9 mouse cellular contexts compared by ENCODE assay signal in genomic region chr16:14258856-14259255, GRCm38 (mm10). TPM values are rescaled to one million over a fixed set of nuclear protein-coding genes. Genes with fewer than 3 reads are reported as not detected.
DNase-seq lines count a peak whose midpoint lies in the region; ATAC-seq and TF ChIP-seq lines count a peak whose summit lies in the region.
"Had no signal": no experiment of that assay in that cellular context is flagged by ENCODE, and none has a peak within 500 bp of the region (broad histone marks: within the 10 kb centered on the region; RNA-seq: fewer than 3 reads in every experiment).

No protein-coding gene starts in this region.

- DNase-seq in gastrocnemius, adult 2 months: peak; percentile 84
- DNase-seq in kidney, adult 9 months: peak; percentile 17
- DNase-seq in lung, postnatal 36 days: peak; percentile 34
- DNase-seq in cerebellum, adult 2 months: no peak
- DNase-seq in midbrain, embryonic 11.5 days (ENCODE audit: low spot score, missing footprints): no peak
- DNase-seq in T-cell, adult 2 months (ENCODE audit: low spot score): no peak
- DNase-seq: midbrain, embryonic 14.5 days had no signal

- no peaks in the 10 kb centered on the region for H3K9me3 ChIP-seq in intestine, embryonic 15.5 days
- H3K9me3 ChIP-seq in intestine, postnatal 0 days (ENCODE audit: control insufficient read depth): no peaks in the 10 kb centered on the region
- no peaks in the 10 kb centered on the region for H3K9me3 ChIP-seq in midbrain, embryonic 11.5 days (ENCODE audit: control insufficient read depth, low read length)

- ATAC-seq in intestine, embryonic 15.5 days: 0 out of 2 replicates have a peak, but pooled peaks have one; percentile 20
- ATAC-seq in intestine, postnatal 0 days: no peak
- no peak for ATAC-seq in midbrain, embryonic 11.5 days (ENCODE audit: low FRiP score)

- no peak for TF ChIP-seq POLR2A in cerebellum, adult 2 months (IDR thresholded peaks at IDR 0.05; ENCODE audit: borderline replicate concordance, insufficient read depth, low read length)

- H3K4me3 ChIP-seq in intestine, embryonic 15.5 days (replicated peaks): no peak overlapping the region
- no peak overlapping the region for H3K4me3 ChIP-seq in intestine, postnatal 0 days (ENCODE audit: low read depth, low read length)
- H3K4me3 ChIP-seq in gastrocnemius, adult 2 months: no peak overlapping the region
- H3K4me3 ChIP-seq in cerebellum, adult 2 months (replicated peaks; ENCODE audit: insufficient read depth, low read depth, low read length): no peak overlapping the region
- H3K4me3 ChIP-seq in midbrain, embryonic 11.5 days (ENCODE audit: low read depth, low read length): no peak overlapping the region

- H3K27ac ChIP-seq in intestine, embryonic 15.5 days: no peak overlapping the region
- no peak overlapping the region for H3K27ac ChIP-seq in intestine, postnatal 0 days (ENCODE audit: low read depth, low read length)
- peak overlapping the region; percentile 68 for H3K27ac ChIP-seq in gastrocnemius, adult 2 months
- no peak overlapping the region for H3K27ac ChIP-seq in cerebellum, adult 2 months (ENCODE audit: insufficient read depth, low read length)
- H3K27ac ChIP-seq in midbrain, embryonic 11.5 days (ENCODE audit: low read depth, low read length): no peak overlapping the region

- H3K4me2 ChIP-seq in intestine, embryonic 15.5 days (replicated peaks): no peak overlapping the region
- H3K4me2 ChIP-seq in intestine, postnatal 0 days (replicated peaks; ENCODE audit: low read depth): no peak overlapping the region
- H3K4me2 ChIP-seq in midbrain, embryonic 11.5 days: no peak overlapping the region

- H3K36me3 ChIP-seq in intestine, embryonic 15.5 days: no peaks in the 10 kb centered on the region
- no peaks in the 10 kb centered on the region for H3K36me3 ChIP-seq in intestine, postnatal 0 days (ENCODE audit: control insufficient read depth, insufficient read depth)
- no peaks in the 10 kb centered on the region for H3K36me3 ChIP-seq in midbrain, embryonic 11.5 days (ENCODE audit: control insufficient read depth, insufficient read depth, low read length)

- H3K9ac ChIP-seq in intestine, embryonic 15.5 days: no peak overlapping the region
- no peak overlapping the region for H3K9ac ChIP-seq in intestine, postnatal 0 days (ENCODE audit: low read depth, low read length)
- H3K9ac ChIP-seq in midbrain, embryonic 11.5 days (ENCODE audit: low read length): no peak overlapping the region

- TF ChIP-seq CTCF in intestine, postnatal 0 days (IDR thresholded peaks at IDR 0.05; ENCODE audit: low read depth): no peak
- TF ChIP-seq CTCF in gastrocnemius, adult 2 months (IDR thresholded peaks at IDR 0.05): no peak
- no peak for TF ChIP-seq CTCF in cerebellum, adult 2 months (IDR thresholded peaks at IDR 0.05; ENCODE audit: borderline replicate concordance, insufficient read depth, low read depth, low read length)

- no peaks in the 10 kb centered on the region for H3K4me1 ChIP-seq in intestine, embryonic 15.5 days (replicated peaks)
- H3K4me1 ChIP-seq in intestine, postnatal 0 days (replicated peaks; ENCODE audit: control insufficient read depth, insufficient read depth, low read length): no peaks in the 10 kb centered on the region
- no peaks in the 10 kb centered on the region for H3K4me1 ChIP-seq in cerebellum, adult 2 months (ENCODE audit: control insufficient read depth, insufficient read depth, low read length)
- H3K4me1 ChIP-seq in midbrain, embryonic 11.5 days (ENCODE audit: control insufficient read depth, insufficient read depth, low read length): no peaks in the 10 kb centered on the region

- WGBS in intestine, embryonic 15.5 days: 25% methylated on average over 2 of the region's 2 CpGs
- 44% methylated on average over 2 of the region's 2 CpGs for WGBS in intestine, postnatal 0 days
- WGBS in cerebellum, adult 2 months: 14% methylated on average over 2 of the region's 2 CpGs
- WGBS in midbrain, embryonic 11.5 days: 58% methylated on average over 2 of the region's 2 CpGs

- intact Hi-C loops in gastrocnemius, adult 2 months (cut with DNase I): no loop called here

- H3K27me3 ChIP-seq in intestine, embryonic 15.5 days (replicated peaks): no peaks in the 10 kb centered on the region
- no peaks in the 10 kb centered on the region for H3K27me3 ChIP-seq in intestine, postnatal 0 days (replicated peaks; ENCODE audit: control insufficient read depth, insufficient read depth, low read length)
- no peaks in the 10 kb centered on the region for H3K27me3 ChIP-seq in cerebellum, adult 2 months (ENCODE audit: control insufficient read depth, insufficient read depth, low read length)
- H3K27me3 ChIP-seq in midbrain, embryonic 11.5 days (ENCODE audit: control insufficient read depth, insufficient read depth, low read length): no peaks in the 10 kb centered on the region

RNA-seq across cellular contexts. Expression of gene Myh11, which starts 32.3 kb away (rescaled TPM):
- 154 and 160 TPM in 2 replicates for polyA plus RNA-seq in intestine, embryonic 15.5 days (2015; fragmentation: Nextera tagmentation; extraction: Ambion mirVana)
- 164 and 186 TPM in 2 replicates for polyA plus RNA-seq in intestine, postnatal 0 days (2015; fragmentation: Nextera tagmentation; extraction: Ambion mirVana)
- total RNA-seq in gastrocnemius, adult 2 months (2021): 10 to 100 TPM; 19.1 to 20.1 TPM
- polyA plus RNA-seq in cerebellum, adult 2 months (2012; rRNA removed): 4.3 and 5.3 TPM in 2 replicates
- 0.18 and 0.26 TPM in 2 replicates for polyA plus RNA-seq in midbrain, embryonic 11.5 days (2014; fragmentation: Nextera tagmentation; extraction: Ambion mirVana)

RNA-seq across cellular contexts. Expression of gene Fopnl, which starts 58.3 kb away (rescaled TPM):
- 120 and 127 TPM in 2 replicates for polyA plus RNA-seq in intestine, embryonic 15.5 days (2015; fragmentation: Nextera tagmentation; extraction: Ambion mirVana)
- polyA plus RNA-seq in intestine, postnatal 0 days (2015; fragmentation: Nextera tagmentation; extraction: Ambion mirVana): 66.3 and 66.5 TPM in 2 replicates
- total RNA-seq in gastrocnemius, adult 2 months (2021): 10 to 100 TPM; 65.5 to 73.3 TPM
- 66.7 and 69.5 TPM in 2 replicates for polyA plus RNA-seq in cerebellum, adult 2 months (2012; rRNA removed)
- 174 and 194 TPM in 2 replicates for polyA plus RNA-seq in midbrain, embryonic 11.5 days (2014; fragmentation: Nextera tagmentation; extraction: Ambion mirVana)

Comparison
In these comparisons a context has a peak if more than half of its experiments do, and no peak if none do; other contexts are left out.
1. DNase-seq: peak in gastrocnemius, adult 2 months (single experiment), kidney, adult 9 months (single experiment) and lung, postnatal 36 days (single experiment); none in cerebellum, adult 2 months (0 of 2), midbrain, embryonic 11.5 days (single experiment) and T-cell, adult 2 months (single experiment).
2. RNA of gene Myh11, which starts 32.3 kb away (polyA plus RNA-seq): 164 to 186 TPM in intestine, postnatal 0 days and 154 to 160 TPM in intestine, embryonic 15.5 days; 4.3 to 5.3 TPM in cerebellum, adult 2 months and 0.18 to 0.26 TPM in midbrain, embryonic 11.5 days; every median in the first group is over 10 times any median in the second.